Comparison of ENCODE assay signal across 12 mouse cellular contexts in the genomic region with DNA sequence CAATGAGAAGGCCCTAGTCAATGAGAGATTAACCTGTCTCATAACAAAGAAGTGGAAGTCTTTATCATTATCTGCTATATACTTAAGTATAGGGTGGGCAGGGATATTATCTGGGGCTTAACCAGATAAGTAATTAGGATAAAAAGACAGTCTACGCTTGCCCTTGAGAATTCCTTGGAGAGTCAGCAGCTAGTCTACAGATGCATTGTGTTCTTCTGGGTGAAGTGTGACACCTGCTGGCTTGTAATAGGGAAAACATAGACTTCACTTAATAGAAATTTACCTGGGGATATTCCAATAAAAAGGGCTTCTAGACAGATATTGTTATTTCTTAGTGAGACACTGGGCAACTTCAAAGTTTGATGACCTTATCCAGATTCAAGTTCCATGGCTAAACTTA.
DNase-seq lines count a peak whose midpoint lies in the region; ATAC-seq lines count a peak whose summit lies in the region.
"Had no signal": no experiment of that assay in that cellular context is flagged by ENCODE, and none has a peak within 500 bp of the region (broad histone marks: within the 10 kb centered on the region; RNA-seq: fewer than 3 reads in every experiment).

No protein-coding gene starts in this region.

- H3K4me1 ChIP-seq in forebrain, embryonic 12.5 days = peaks cover 7% of the 10 kb centered on the region
- no peaks in the 10 kb centered on the region for H3K4me1 ChIP-seq in forebrain, embryonic 15.5 days
- H3K4me1 ChIP-seq in kidney, embryonic 15.5 days = peaks cover 13% of the 10 kb centered on the region
- H3K4me1 ChIP-seq: liver, embryonic 15.5 days had no signal

- H3K36me3 ChIP-seq in forebrain, embryonic 12.5 days (replicated peaks) = no peaks in the 10 kb centered on the region
- H3K36me3 ChIP-seq in forebrain, embryonic 15.5 days = no peaks in the 10 kb centered on the region
- no peaks in the 10 kb centered on the region for H3K36me3 ChIP-seq in kidney, embryonic 15.5 days
- H3K36me3 ChIP-seq: liver, embryonic 15.5 days had no signal

- H3K9ac ChIP-seq in forebrain, embryonic 12.5 days = no peak overlapping the region
- no peak overlapping the region for H3K9ac ChIP-seq in forebrain, embryonic 15.5 days (replicated peaks)
- H3K9ac ChIP-seq in kidney, embryonic 15.5 days = no peak overlapping the region
- H3K9ac ChIP-seq: liver, embryonic 15.5 days had no signal

- H3K9me3 ChIP-seq in forebrain, embryonic 12.5 days = no peaks in the 10 kb centered on the region
- H3K9me3 ChIP-seq in forebrain, embryonic 15.5 days = no peaks in the 10 kb centered on the region
- no peaks in the 10 kb centered on the region for H3K9me3 ChIP-seq in kidney, embryonic 15.5 days (replicated peaks)
- H3K9me3 ChIP-seq: liver, embryonic 15.5 days had no signal

- WGBS in forebrain, embryonic 12.5 days = 68% methylated on average over 1 of the region's 1 CpGs
- WGBS in forebrain, embryonic 15.5 days = 71% methylated on average over 1 of the region's 1 CpGs
- WGBS in kidney, embryonic 15.5 days = 55% methylated on average over 1 of the region's 1 CpGs

- no peaks in the 10 kb centered on the region for H3K27me3 ChIP-seq in forebrain, embryonic 12.5 days
- no peaks in the 10 kb centered on the region for H3K27me3 ChIP-seq in forebrain, embryonic 15.5 days
- H3K27me3 ChIP-seq in kidney, embryonic 15.5 days = no peaks in the 10 kb centered on the region
- H3K27me3 ChIP-seq: liver, embryonic 15.5 days had no signal

- H3K4me2 ChIP-seq in forebrain, embryonic 12.5 days = no peak overlapping the region
- H3K4me2 ChIP-seq in forebrain, embryonic 15.5 days (replicated peaks) = no peak overlapping the region
- H3K4me2 ChIP-seq in kidney, embryonic 15.5 days = no peak overlapping the region
- H3K4me2 ChIP-seq: liver, embryonic 15.5 days had no signal

- ATAC-seq in forebrain, embryonic 12.5 days (ENCODE audit: low FRiP score) = 0 out of 2 replicates have a peak, but pooled peaks have one; percentile 15
- ATAC-seq in forebrain, embryonic 15.5 days (replicated peaks) = no peak
- no peak for ATAC-seq in kidney, embryonic 15.5 days (replicated peaks; ENCODE audit: low FRiP score)
- ATAC-seq: CD4-positive, CD25-positive, alpha-beta regulatory T cell, adult 4 months had no signal

- no peak overlapping the region for H3K27ac ChIP-seq in forebrain, embryonic 12.5 days
- no peak overlapping the region for H3K27ac ChIP-seq in forebrain, embryonic 15.5 days (replicated peaks)
- H3K27ac ChIP-seq in kidney, embryonic 15.5 days = no peak overlapping the region
- H3K27ac ChIP-seq: liver, embryonic 15.5 days had no signal

- H3K4me3 ChIP-seq in forebrain, embryonic 12.5 days (replicated peaks) = no peak overlapping the region
- H3K4me3 ChIP-seq in forebrain, embryonic 15.5 days = no peak overlapping the region
- H3K4me3 ChIP-seq in kidney, embryonic 15.5 days (replicated peaks) = no peak overlapping the region
- H3K4me3 ChIP-seq: liver, embryonic 15.5 days had no signal

- peak; percentile 13 for DNase-seq in kidney, postnatal 10 days
- DNase-seq in 3T3-L1 (ENCODE audit: low read depth, low spot score) = peak; percentile 41
- DNase-seq in brain, adult 2 months (ENCODE audit: low read depth, low spot score) = peak; percentile 73
- no peak for DNase-seq in adrenal gland, postnatal 25 days
- no peak for DNase-seq in testis, postnatal 10 days (ENCODE audit: low spot score)
- DNase-seq: heart, adult 18-20 months; right cerebral cortex, adult 18-20 months had no signal

Comparison
In these comparisons a context has a peak if more than half of its experiments do, and no peak if none do; other contexts are left out.
1. DNase-seq: peak in kidney, postnatal 10 days (single experiment), 3T3-L1 (single experiment) and brain, adult 2 months (single experiment); none in adrenal gland, postnatal 25 days (single experiment) and testis, postnatal 10 days (single experiment).